9 mouse cellular contexts compared by ENCODE assay signal in the genomic region with DNA sequence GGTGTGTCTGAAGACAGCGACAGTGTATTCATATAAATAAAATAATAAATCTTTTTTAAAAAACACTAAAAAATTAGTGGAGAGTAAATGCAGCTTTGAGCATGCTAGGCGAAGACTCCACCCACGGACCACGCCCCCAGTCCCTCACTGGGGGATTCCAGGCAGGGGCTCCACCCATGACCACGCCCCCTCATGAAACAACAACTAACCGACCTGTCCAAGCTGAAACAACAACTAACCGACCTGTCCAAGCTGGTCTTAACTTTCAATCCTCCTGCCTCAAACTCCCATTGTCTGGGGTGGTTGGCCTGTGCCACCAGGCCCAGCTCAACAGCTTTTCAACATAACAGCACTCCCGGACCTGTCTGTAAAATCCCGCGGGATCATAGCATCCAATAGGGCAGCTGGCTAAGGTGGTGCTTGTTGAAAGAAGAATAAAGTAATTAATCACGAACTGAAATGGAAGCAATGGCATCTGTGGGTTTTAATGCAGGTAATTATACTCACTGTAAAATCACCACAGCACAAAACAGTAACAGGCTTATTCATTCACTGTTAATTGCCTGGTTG. TPM values are rescaled to one million over a fixed set of nuclear protein-coding genes. Genes with fewer than 3 reads are reported as not detected.
DNase-seq lines count a peak whose midpoint lies in the region; TF ChIP-seq lines count a peak whose summit lies in the region.
"Had no signal": no experiment of that assay in that cellular context is flagged by ENCODE, and none has a peak within 500 bp of the region (broad histone marks: within the 10 kb centered on the region; RNA-seq: fewer than 3 reads in every experiment).

No protein-coding gene starts in this region.

- no peak overlapping the region for H3K4me3 ChIP-seq in layer of hippocampus, adult 2 months

- DNase-seq in layer of hippocampus, adult 2 months (ENCODE audit: low spot score in 2 of 2) = no peak
- DNase-seq in layer of hippocampus, adult 18-20 months (ENCODE audit: low spot score in 2 of 2) = no peak
- DNase-seq in c-Kit-negative CD71-positive TER-119-positive erythroid progenitor cells, embryonic 14.5 days (ENCODE audit: low read depth, low spot score) = peak; percentile 70
- DNase-seq in kidney, postnatal 25 days = peak; percentile 27 to 61
- peak; percentile 66 for DNase-seq in spleen, adult 12 weeks (ENCODE audit: low spot score)
- no peak for DNase-seq in yolk sac, embryonic 10.5 days (ENCODE audit: low spot score)
- DNase-seq in gastrocnemius, postnatal 4 days (ENCODE audit: low spot score in 2 of 2) = no peak
- DNase-seq in right cerebral cortex, postnatal 14 days = no peak
- DNase-seq: lung, embryonic 14.5 days had no signal

- 0 out of 2 replicates have a peak, but pooled peaks have one; percentile 10 for TF ChIP-seq CTCF in layer of hippocampus, adult 2 months (conservative IDR thresholded peaks at IDR 0.05)

- H3K27ac ChIP-seq in layer of hippocampus, adult 2 months = peak overlapping the region; percentile 88; the same call in 1 of the 2 replicates

RNA-seq across cellular contexts. Expression of gene Rfx2, which starts 12.7 kb away (rescaled TPM):
- total RNA-seq in layer of hippocampus, adult 2 months (2021) = 1 to 10 TPM; 5.4 to 6.4 TPM
- total RNA-seq in layer of hippocampus, adult 18-20 months (2021) = 1 to 10 TPM; 4.8 to 5.7 TPM
- total RNA-seq in gastrocnemius, postnatal 4 days (2021) = 10 to 100 TPM in 1 of 2 experiments, 1 to 10 TPM in 1; 8.2 to 10.6 TPM

RNA-seq across cellular contexts. Expression of gene Prr22, which starts 48.1 kb away (rescaled TPM):
- 1 to 10 TPM in 1 of 2 experiments, under 1 TPM in 1; 0.79 to 1.9 TPM for total RNA-seq in layer of hippocampus, adult 2 months (2021)
- total RNA-seq in layer of hippocampus, adult 18-20 months (2021) = 1 to 10 TPM in 1 of 2 experiments, under 1 TPM in 1; 0.99 to 1.2 TPM
- total RNA-seq in gastrocnemius, postnatal 4 days (2021) = under 1 TPM; 0.47 to 0.49 TPM

RNA-seq across cellular contexts. Expression of gene Dus3l, which starts 53.6 kb away (rescaled TPM):
- 10 to 100 TPM; 73.9 to 74.4 TPM for total RNA-seq in layer of hippocampus, adult 2 months (2021)
- 10 to 100 TPM; 63.4 to 68.8 TPM for total RNA-seq in layer of hippocampus, adult 18-20 months (2021)
- 10 to 100 TPM; 21.6 to 21.7 TPM for total RNA-seq in gastrocnemius, postnatal 4 days (2021)

RNA-seq across cellular contexts. Expression of gene Acsbg2, which starts 56.1 kb away (rescaled TPM):
- total RNA-seq in layer of hippocampus, adult 2 months (2021) = not detected
- total RNA-seq in layer of hippocampus, adult 18-20 months (2021) = not detected
- total RNA-seq in gastrocnemius, postnatal 4 days (2021) = not detected

RNA-seq across cellular contexts. Expression of gene 1700061G19Rik, which starts 57.1 kb away (rescaled TPM):
- total RNA-seq in layer of hippocampus, adult 2 months (2021) = under 1 TPM; 0.13 to 0.22 TPM
- total RNA-seq in layer of hippocampus, adult 18-20 months (2021) = under 1 TPM in 1 of 2 experiments, not detected in 1; 0.15 TPM
- not detected for total RNA-seq in gastrocnemius, postnatal 4 days (2021)

Comparison
In these comparisons a context has a peak if more than half of its experiments do, and no peak if none do; other contexts are left out.
1. DNase-seq: peak in c-Kit-negative CD71-positive TER-119-positive erythroid progenitor cells, embryonic 14.5 days (single experiment), kidney, postnatal 25 days (2 of 2) and spleen, adult 12 weeks (single experiment); none in layer of hippocampus, adult 2 months (0 of 2), layer of hippocampus, adult 18-20 months (0 of 2), yolk sac, embryonic 10.5 days (single experiment), gastrocnemius, postnatal 4 days (0 of 2) and right cerebral cortex, postnatal 14 days (single experiment).